Mouse (Mus musculus) kidney, postnatal 25 days (tissue): Measurements from ENCODE around the gene Pde6d.
"Not testable (repeated sequence)": the region's sequence is repeated elsewhere in the genome, so short reads cannot be mapped to it uniquely, and the experiment has no call there.

Experiments used
- DNase-seq, 2 experiments: peaks; one replicate each; pipeline ENCODE4 v3.0.0; 2021; ENCODE audit warnings: mixed read lengths in 2 of 2

Pde6d gene

DNA sequence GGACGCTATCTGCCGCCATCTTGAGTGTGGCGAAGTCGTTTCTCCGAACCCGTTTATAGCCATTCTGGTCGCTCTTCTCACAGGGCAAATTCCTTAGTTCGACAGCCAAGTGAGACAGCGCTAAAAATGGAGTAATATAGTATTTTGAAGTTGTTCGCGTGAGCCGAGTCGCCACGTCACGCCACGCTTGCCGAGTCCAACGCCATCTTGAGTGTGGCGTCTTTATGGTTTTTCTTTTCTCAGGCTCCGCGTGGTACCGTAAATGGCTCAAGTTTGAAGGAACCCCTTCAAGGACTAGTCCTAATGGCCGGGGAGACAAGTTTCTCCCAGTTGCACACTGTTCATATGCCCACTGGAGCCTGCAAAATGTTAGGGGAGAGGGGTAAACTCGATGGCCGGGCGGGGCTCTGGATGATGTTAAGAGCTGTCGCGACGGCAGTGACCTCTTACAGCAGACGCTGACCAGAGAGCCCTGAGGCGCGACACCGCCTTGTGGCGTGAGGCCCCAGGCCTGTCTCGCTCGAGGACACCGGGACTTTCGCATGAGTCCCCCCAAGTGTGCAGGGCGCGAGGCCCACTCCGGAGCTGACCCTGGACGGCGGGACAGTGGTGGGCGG, 56.8 kb downstream of the Pde6d start:
- peak in 1 of 2 experiments; percentile 84 for DNase-seq

DNA sequence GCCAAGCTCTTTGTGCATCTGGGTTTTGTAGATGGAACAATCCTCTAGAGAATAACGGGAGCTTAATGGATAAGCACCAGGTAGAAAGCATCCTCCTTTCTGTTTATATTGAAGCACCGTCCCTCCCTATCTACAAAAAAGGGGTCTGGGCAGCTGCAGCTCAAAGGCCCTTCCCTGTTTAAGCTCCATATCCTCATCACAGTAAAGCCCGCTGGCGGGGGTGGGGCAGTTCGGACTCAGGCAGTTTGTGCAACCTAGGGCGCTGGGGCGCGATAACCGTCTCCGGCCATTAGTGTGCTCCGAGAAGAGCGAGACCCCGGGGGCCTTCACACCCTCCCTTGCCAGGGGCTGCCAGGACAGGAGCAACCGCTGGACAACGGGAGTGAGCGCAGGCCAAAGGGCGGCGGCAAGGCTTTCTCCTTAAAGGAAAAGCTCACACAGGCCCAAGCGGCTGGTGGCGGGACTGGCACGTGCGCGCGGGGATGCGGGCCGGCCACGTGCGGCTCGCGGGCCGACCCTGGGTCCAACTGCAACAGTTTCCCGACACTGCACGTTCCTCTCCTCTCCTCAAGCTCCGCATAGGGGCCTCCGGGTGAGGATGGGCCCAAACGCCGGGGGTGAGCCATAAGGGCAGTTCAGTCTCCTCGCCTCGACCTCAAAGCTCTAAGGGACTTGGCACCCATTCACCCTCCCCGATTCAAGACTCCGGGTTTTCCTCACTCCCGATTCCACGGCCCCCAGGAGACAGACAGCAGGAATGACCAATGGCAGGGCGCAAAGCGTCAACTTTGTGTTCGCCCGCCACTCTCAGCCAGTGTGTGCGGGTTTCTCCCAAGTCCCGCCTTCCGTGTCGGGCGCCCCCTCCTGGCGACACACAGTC, 57.6 kb downstream of the Pde6d start:
- DNase-seq: peak; percentile 100

DNA sequence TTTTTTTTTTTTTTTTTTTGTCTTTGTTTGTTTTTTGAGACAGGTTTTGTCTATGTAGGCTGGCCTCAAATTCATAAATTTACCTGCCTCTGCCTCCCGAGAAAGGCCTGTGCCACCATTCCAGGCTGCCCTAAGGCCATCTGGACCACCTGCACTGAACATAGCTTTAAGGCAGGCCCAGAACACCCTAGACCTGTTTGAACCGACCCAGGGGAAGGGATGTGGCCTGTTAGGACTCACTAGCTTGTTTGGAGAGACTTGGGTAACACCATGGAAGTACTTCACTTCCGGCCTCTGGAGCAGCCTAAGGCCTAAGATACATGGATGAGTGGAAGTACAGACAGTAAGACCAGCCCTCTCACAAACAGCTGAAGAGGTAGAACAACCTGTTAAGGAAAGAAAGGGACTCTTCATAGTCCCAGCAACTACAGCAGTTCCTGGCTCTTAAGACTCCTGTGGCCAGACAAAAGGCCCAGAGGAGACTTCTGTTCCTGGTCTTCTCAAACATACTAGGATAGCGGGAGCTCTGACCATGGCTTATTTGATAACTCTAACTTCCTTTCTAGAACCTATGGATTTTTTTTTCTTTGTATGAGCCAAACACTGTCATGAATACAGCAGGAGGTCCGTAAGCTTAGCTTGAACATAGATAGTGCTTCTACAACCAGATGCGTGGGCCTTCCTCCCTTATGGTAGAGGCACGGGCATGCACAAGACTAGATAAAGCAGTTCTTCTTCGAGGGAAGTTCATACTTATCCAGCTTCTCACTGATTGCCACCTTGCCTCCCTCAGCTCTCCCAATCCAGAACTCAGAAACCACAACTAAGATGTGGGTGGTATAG, 58.4 kb downstream of the Pde6d start:
- no peak for DNase-seq

DNA sequence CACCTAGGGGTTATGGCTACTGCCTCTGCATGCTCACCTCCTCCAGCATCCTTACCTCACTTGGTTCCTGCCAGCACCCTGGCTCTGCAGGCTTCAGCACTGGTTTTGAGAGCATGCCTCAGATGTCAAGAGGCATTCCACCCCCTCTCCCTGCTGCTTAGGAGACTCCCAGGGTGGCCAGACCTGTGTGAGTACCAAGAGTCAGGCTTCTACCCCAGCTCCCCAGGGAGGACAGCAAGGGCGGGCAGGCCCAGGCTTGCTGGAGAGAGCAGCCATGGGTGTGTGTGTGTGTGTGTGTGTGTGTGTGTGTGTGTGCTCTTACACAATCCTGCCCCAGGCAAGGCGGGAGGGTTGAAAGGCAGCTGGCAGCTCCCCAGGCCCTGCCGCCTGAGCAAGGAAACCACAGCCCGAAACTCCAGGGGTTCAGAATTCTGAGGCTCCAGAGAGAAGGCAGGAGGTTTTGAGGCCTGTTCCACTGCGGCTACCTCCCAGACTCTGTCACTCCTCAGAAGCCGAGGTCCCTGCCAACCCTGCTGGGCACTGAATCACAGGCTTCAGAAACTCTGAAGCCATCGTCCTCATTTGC, 60.0 kb downstream of the Pde6d start:
- peak in 1 of 2 experiments; percentile 68 for DNase-seq

DNA sequence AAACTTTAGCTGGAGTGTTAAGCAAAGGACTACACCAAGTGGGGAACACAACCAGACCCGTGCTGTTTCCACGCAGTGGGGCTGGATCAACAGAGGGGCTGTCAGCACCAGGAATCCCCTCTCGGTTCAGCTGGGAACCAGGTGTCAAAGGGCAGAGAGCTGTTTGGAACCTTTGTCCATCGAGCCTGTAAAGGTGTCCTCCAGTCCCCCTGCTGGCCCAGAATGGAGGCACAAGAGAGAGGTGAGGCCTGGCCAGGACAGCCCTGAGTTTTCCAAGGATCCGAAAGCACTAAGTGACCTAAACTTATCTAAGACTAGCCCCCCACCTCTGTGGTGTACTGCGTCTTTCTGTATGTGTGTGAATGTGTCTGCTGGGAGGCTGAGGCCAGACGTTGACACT, 62.1 kb downstream of the Pde6d start:
- peak; percentile 81 to 88 for DNase-seq

DNA sequence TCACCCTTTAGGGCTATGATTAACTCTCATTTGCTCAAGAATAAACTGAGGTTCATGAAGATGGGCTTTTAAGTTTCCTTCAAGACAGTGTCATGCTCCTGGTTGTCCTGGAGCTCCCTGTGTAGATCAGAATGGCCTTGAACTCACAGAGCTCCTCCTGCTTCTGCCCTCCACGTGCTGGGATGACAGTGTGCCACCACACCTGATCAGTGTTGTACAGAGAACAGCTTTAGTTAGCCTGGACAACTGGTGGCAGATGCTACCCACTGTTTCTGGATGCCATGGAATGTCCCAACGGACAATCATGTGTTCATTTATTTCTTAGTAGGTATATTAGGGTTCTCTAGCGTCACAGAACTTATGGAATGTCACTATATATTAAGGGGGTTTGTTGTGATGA, 65.4 kb downstream of the Pde6d start:
- DNase-seq: no peak

DNA sequence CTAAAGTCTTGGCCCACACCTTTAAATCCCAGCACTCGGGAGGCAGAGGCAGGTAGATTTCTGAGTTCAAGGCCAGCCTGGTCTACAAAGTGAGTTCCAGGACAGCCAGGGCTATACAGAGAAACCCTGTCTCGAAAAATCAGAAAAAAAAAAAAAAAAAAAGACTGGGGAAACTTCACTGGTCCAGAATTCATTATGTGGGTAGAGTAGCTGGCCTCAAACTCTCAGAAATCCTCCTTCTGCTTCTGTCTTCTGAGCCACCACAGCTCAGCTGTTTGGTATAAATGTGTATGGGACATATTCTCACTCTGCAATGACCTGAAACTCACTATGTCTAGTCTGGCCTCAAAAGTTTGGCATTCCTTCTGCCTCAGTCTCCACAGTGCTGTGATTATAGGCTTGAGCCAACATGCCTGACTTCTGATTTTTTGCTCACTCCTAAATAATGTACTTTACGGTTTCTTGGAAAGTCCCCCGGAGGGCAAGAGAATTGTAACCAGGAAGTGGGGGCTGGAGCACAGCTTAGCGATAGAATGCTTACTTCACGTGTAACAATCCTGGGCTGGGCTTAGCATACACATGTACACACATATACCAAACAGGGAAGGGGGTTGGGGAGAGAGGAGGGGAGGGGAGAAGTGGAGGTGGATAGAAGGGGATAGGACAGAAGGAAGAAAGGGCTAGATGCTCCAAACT, 66.6 kb downstream of the Pde6d start:
- DNase-seq: no peak

DNA sequence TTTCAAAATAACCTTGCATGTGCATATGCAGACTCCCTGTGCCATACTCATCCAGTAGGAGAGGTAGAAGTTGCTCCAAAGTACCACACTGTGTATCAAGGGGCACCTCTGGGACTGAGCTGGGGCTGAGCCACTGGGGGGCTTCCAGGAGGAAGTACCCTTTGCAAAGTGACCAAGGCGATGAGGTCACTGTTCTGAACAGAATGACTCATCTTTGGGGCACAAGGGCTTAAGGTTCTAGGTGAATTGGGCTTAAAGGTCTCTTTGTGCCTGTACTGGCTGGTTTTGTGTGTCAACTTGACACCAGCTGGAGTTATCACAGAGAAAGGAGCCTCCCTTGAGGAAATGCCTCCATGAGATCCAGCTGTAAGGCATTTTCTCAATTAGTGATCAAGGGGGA, 69.4 kb downstream of the Pde6d start:
- not testable (repeated sequence) for DNase-seq

DNA sequence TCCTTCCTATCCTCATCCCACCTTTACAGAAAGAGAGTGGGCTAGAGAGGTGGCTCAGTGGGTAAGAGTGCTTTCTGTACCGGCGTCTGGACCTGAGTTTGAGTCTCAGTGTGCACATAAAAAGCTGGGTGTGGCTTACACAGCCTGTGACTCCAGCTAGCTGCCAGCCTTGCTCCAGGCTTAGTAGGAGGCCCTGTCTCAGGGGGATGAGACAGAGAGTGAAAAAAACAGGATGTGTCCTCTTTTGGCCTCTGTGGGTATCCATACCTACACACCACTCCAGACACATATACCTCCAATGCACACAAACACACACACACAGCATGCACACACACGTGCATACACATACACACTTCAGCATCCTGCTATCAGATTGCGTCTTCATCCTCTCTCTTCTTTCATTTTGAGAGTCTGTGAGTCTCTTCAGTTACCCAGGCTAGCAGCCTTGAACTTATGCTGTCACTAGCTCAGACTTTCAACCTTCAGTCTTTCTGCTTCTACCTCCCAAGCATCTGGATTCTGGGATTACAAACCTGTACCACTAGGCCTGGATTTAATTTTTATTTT, 70.2 kb downstream of the Pde6d start:
- no peak for DNase-seq

DNA sequence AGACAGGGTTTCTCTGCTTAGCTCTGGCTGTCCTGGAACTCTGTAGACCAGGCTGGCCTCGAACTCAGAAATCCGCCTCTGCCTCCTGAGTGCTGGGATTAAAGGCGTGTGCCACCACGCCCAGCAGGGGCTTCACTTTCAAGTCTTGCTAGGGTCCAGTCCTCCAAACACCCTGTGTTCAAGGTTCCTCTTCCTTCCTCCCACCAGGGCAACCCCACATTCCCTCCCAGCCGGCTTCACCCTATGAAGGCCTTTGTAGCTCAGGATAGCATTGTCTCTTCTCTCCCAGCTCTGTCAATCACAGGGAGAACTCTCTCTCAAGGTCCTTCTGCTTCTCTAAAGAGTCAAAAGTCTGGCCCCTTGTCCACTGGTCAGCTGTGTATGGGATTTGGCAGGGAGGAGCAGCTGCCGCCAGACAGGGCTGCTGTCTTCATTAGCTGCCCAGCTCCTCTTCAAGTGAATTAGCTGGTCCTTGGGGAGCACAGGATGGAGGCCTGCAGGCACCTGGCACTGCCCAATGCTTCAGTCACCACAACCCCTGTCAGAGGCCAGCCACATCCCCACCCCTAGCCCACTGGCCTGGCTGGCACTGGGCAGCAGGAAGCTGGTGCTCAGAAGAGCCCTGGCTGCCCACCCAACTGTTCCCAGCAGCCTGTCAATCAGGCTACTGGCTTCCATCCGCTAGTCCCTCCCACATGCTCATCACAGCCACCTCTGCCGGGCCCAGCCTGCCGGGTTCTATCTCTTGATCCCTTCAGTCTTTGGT, 71.6 kb downstream of the Pde6d start:
- no peak for DNase-seq

DNA sequence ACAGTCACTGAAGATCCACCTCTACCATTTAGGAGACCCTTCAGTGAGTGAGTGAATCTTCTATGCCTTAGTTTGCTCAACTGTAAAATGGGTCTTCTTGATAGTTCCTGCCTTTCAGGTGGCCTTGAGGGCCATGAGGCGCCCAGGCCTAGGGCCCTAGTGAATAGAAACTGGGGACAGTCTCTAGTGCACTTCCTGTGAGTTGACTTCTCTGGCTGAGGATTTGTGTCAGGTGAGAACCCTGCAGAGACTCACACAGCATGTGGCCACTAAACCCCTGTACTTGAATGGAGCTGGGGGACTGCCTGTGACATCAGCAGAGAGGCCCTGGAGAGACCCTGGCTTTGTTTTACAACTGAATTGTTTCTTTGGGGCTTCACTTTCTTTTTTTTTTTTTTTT, 72.2 kb downstream of the Pde6d start:
- no peak for DNase-seq

DNA sequence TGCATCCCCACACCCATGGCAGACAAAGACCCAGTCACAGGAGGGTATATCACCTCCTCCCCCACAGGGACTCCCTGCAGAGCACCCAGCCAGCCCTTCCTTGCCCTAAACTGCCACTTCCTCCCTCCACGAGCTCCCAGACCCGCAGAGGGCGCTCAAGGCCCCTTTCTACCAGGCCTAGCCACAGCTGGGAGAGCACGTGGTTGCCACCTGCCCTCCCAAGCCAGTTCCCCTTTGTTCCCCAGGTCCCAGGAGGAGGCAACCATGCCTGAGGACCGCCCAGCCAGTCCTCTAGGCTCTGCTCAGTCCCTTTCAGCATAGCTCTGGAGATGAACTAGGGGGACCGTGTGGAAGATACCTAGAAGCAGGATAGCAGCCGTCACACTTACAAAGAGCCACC, 73.0 kb downstream of the Pde6d start:
- DNase-seq: peak; percentile 94 to 95

DNA sequence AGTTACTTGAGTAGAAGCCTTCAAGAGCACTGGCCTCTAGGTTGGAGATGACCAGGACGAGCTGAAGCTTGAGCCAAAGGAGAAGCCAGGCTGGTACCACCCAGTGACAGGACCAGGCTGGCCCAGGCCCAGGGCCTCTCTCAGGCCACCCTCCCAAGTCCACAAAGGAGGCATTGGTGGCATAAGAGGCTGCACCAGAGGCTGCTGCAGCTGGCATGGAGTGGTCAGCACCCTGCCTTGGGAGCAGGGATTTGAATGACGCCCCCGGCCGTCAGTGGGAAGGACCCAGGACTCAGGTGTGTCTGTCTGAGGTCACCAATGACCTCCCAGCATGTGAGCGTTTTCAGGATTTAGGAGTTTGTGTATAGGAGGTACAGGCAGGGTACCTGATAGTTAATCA, 74.6 kb downstream of the Pde6d start:
- DNase-seq: peak in 1 of 2 experiments; percentile 24

DNA sequence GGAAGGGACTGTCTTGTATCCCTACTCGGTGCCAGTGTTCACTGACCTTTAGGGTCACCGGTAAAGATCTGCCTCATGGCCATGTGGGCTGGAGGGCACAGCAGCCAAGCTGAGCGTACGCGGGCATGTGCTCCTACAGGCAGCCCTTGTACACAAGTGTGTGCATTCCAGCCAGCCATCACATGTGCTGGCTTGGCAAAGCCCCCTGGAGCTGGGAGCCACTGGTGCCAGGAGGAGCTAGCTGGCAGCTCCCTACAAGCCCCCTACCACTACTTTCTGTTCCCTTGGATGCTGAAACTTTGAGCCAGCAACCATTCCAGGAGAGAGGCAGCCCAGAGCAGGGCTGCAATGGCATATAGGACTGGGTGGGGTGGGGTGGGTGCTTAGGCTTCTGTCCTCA, 76.0 kb downstream of the Pde6d start:
- peak in 1 of 2 experiments; percentile 29 for DNase-seq

DNA sequence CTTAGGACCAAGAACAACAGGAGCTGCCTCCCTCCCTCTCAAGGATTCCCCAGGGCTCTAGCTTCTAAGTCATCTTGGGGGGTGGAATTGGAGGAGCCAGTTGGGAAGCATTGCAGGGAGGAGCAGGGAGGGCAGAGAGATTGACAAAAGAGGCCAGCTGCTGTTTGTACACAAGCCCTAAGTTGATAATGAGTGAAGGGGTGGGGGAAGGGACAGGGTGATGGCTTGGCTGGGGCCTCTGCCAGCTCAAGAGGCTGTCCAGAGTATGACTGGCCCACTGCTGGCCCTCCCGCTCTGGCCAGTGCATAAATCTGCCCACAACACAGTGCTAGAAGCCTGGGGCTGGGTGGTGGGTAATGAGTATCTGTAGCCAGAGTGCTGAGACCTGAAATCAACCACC, 77.0 kb downstream of the Pde6d start:
- peak in 1 of 2 experiments; percentile 52 for DNase-seq

DNA sequence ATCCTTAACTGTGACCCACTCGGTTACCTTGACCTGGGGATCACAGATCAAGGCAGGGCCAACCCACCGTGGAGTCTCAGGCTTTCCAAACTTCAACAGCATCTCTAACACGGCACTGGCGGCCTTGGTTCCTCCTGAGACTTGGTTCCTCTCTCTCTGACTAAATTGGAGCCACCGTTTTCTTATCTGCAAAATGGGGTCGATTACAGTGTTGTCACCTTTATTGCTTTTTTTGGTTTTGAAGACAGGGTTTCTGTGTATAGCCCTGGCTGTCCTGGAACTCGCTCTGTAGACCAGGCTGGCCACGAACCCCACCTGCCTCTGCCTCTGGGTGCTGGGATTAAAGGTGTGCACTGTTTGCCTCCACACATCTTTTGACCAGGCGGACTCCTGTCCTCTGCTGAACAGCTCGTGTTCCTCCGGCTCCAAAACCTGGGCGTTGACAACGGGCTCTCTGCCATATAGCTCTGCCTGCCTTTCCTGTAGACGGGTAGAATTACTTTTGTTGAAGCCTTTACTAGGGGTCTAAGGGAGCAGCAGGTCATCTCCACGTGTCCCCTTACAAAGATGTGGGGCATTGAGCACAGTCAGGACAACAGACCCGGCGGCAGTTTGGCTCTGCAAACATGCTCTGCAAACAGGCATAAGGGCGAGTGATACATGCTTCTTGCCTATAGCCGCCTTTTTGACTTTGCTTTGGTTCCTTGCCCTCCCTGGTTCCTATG, 77.6 kb downstream of the Pde6d start:
- peak in 1 of 2 experiments; percentile 51 for DNase-seq

DNA sequence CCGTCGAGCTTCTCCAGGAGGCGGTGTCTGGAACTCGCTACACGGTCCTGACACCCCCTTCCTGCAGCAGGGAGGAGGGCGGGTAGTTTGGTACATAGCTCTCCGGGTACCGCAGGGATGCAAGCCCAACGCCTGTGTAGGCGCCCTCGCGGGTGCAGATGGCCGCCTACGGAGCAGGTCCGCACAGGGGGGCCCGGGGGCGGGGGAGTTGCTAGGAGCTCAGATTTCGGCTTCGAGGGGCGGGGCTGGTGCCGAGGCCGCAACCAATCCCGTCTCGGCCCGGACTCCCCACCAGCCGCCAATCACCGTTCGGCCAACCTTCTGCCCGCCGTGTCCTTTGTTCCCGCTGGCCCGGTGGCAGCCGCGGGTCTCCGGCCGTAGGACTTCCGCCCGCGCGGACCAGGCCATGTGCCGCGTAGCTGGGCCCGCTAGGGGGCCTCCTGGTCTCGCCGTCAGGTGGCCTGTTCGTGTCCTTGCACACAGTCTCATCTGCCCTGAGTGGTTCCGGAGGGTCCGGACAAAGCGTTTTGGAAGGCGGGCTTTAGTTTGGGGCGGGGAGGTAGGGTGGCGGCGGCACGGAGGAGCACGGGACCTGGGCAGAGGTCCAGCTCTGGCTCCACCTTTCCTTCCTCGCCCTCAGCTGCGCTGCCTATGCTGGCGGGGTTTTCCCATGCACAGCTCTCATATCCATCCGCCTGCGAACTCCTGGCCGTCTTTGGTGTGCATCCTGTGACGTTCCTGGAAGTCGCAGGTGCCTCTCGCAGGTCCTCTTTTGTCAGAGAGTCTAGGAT, 78.3 kb downstream of the Pde6d start:
- peak; percentile 98 to 99 for DNase-seq

DNA sequence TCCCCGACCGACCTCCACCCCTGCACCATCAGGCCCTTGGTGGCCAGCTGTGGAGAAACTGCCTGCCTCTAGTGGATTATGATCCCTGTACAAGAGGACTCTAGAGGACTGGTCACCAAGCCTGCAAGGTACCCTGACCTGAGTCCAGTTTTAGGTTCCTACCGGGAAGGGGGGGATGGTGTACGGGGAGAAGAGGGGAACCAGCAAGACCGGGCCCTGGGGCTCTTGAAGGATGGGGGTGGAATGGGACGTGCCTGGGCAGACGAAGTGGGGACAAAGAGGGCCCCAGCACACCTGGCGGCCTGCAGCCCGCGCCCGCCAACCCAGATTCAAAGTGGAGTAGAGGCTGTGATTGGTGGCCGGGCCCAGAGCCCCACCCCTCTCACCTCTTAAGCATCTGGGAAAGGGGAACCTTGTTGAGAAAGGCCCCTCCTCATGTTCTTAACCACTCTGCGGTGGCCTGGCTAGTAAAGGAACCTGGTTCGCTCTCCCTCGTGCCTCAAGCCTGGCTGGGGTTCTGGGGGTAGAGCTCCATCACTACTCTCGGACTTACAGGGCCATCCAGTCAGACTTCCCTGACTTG, 79.2 kb downstream of the Pde6d start:
- peak in 1 of 2 experiments; percentile 59 for DNase-seq
